Mouse (Mus musculus) megakaryocyte-erythroid progenitor cell, adult 5 weeks (primary cell): ENCODE results near the gene Bbs7. TPM values are rescaled to one million over a fixed set of nuclear protein-coding genes. Genes with fewer than 3 reads are reported as not detected.

Experiments used
- polyA plus RNA-seq: library from polyadenylated mRNA; stranded (reverse); fragments of >175 nt; gene quantifications from 2 replicates; pipeline ENCODE4 v1.2.3, GENCODE M21; 2012

The Bbs7 gene
- polyA plus RNA-seq: 1.4 TPM in 2 replicates

GRCm38 (mm10) chr3:36613202-36613907 lies at the start of gene Bbs7:
Gene Bbs7 (minus strand): TSS chr3:36613477.

DNA sequence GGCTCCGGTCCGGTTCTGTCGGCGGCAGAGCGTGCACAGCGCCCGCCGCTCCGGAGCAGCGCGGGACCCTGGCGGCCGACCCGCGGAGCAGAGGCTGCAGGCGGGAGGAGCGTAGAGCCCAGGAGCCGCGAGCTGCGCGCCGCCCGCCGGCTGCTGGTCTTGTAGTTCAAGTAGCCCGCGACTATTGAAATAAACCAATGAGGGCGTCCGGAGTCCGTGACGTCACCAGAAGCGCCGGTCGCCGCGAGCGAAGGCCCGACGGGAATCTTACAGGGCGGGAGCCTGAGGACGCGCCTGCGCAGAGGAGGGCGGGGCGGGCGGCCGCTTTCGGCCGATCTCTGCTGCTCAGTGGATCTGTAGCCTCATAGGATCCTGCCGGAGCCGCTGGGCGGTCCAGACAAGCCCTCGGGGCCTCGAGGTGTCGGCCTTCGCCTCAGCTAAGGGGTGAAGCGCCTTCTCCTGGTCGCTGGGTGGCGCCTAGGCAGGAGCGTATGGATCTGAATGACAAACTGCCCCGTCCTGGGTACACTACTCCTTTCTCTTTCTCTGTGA lies 41.4 kb downstream of the Bbs7 start, which contains the start of gene Ccna2:
TSS of gene Ccna2 (minus strand) at position 324 of the 552 bp plus-strand sequence.

GRCm38 (mm10) chr3:36552406-36553047 lies 60.8 kb downstream of the Bbs7 start, which contains the start of gene Exosc9:
Gene Exosc9 (plus strand): TSS chr3:36552606.

Other genes with a start within 250 kb of the Bbs7 start
- gene Anxa5, start 137.6 kb downstream of the Bbs7 start, polyA plus RNA-seq: 110 and 122 TPM in 2 replicates
- not detected in 2 replicates for gene 1810062G17Rik, start 137.5 kb downstream of the Bbs7 start, polyA plus RNA-seq
- not detected in 2 replicates for gene Gm11549, start 91.7 kb downstream of the Bbs7 start, polyA plus RNA-seq
- 4.9 and 5.3 TPM in 2 replicates for gene Exosc9, start 60.9 kb downstream of the Bbs7 start, polyA plus RNA-seq
- 86.1 and 98.3 TPM in 2 replicates for gene Ccna2, start 41.3 kb downstream of the Bbs7 start, polyA plus RNA-seq
- 0.03 TPM in 1 of 2 replicates, not detected in the other for gene Trpc3, start 76.7 kb upstream of the Bbs7 start, polyA plus RNA-seq
- 2.4 and 3.5 TPM in 2 replicates for gene 4932438A13Rik, start 249.6 kb upstream of the Bbs7 start, polyA plus RNA-seq